Mouse (Mus musculus): ENCODE measurements at regions not wholly inside any gene's neighbourhood (a gene's known extent, or its start where the extent isn't known, plus 50 kb on each side); places are given as distances from the start of the nearest gene placed in this dataset.

- TF ChIP-seq EP300 (IDR thresholded peaks at IDR 0.05; ENCODE audit: low read depth) (no peak), CTCF (IDR thresholded peaks at IDR 0.05; ENCODE audit: low read depth) (no peak)
These were observed 394.9 kb downstream of the Vps13c start for GRCm38 (mm10) chr9:68234979-68235649.

Measured in heart, postnatal 0 days (tissue).